Mouse (Mus musculus): Measurements from ENCODE around the gene Vkorc1l1. TPM values are rescaled to one million over a fixed set of nuclear protein-coding genes. Genes with fewer than 3 reads are reported as not detected.
"Not testable (repeated sequence)": the region's sequence is repeated elsewhere in the genome, so short reads cannot be mapped to it uniquely, and the experiment has no call there.

The Vkorc1l1 gene
- polyA plus RNA-seq (2012; rRNA removed), result 38.1 and 40.1 TPM in 2 replicates

DNA sequence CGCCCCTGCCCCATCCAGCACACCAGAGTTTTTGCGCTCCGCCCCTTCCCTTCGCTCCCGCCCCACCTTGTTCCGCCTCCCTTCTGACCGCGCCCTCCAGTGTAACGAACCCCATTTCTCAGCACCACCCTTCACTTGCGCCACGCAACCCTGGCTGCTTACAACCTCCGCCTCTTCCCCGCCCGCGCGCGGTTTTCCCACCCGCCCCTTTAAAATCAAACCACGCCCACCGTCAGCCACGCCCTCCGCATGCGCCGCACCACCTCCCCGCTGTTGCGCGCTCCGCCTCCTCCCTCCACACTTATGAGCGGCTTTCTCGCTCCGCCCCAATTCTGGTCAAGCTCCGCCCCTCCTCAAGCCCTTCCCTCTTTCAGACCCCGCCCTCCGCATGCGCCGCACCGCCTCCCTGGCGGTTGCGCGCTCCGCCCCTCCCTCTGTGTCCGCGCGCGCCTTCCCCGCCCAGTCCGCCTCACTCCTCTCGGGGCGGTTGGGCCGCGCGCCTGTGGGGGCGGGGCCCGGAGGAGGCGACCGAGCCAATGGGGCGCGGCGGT, at the start of gene Vkorc1l1:
Gene Vkorc1l1, plus strand, starts transcription at position 476 of the 551 bp plus-strand sequence.
- peak; percentile 94 to 99 for DNase-seq (ENCODE audit: extremely low spot score in 1 of 2, low spot score in 1 of 2)

DNA sequence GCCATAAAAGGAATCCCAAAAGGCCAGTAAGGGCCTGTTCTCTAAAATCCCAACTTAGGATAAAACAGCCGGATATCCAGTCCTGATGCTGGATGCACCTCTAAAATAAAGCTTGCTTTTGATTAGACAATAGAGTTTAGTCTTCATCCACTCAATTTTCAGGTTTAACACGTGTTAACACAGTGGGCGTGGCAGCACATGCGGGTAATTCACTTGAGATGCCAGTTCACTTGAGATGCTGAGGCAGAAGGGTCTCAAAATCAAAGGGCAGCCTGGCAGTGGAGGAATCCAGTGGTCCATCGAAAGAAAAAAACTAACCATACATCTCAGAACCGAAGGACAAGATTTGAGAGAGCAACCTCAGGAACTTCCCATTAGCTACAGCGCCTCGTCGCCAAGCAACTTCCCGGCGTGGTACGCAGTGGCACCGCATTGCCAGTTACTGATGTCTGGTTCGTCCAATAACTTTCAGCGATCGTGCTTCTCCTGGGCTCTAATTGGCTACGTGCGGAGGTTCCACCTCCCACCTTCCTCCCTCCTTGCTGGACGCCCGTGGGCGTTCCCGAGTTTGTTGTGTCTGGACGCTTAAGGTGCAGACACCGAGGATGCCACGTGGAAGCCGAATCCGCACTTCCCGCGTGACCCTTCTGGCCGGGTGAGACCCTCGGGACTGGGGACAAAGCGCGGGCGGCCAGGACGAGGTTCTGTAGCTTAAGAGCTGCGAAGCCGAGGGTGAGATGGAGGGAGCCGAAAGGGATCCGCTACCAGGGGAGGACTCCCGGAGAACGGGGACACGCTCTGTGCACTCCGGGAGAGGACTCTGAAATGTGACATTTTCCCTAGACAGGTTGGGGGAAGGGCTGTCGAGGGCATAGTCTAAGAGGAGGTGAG, 46.3 kb upstream of the Vkorc1l1 start, which contains the start of gene Zbed5:
Gene Zbed5, plus strand, starts transcription at position 526 of the 891 bp plus-strand sequence.
- peak; percentile 87 to 93 for DNase-seq (ENCODE audit: extremely low spot score in 1 of 2, low spot score in 1 of 2)

- DNase-seq (ENCODE audit: extremely low spot score in 1 of 2, low spot score in 1 of 2), result no peak
Observed at GRCm38 (mm10) chr5:129898449-129898848, 43.3 kb upstream of the Vkorc1l1 start, which contains the start of gene Phkg1. Phkg1 (minus strand) TSS chr5:129898549.

- no peak for DNase-seq (ENCODE audit: extremely low spot score in 1 of 2, low spot score in 1 of 2)
Observed at GRCm38 (mm10) chr5:129907775-129908174, 34.0 kb upstream of the Vkorc1l1 start.

DNA sequence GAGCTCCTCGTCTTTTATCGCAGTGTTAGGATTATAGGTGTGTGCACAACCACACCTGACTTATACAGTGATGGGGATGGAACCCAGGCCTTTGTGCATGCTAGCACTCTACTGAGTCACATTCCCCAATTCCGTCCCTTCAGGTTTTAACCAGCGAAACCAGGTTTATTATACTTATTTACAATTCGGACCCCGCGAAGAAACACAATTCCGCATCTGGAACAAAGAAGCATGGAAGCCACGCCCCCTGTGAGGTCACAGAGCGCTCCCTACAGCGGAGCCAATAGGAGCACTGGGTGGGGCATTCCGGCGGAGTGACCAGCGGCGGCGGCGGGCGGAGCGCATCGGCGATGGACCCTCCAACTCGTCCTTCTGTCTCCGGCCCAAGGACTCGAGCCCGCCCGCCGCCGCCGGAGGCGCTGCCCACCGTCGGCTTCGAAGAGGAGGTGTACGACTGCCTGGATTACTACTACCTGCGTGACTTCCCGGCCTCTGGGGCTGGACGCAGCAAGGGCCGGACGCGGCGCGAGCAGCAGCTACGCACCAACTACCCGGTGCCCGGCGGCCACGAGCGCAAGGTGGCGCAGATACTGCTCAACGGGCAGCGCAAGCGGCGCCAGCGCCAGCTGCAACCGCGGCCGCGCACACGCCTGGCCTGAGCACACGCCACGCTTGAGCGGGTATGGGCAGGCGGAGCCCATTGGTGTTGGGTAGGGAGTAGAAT, 33.4 kb upstream of the Vkorc1l1 start, which contains the start of gene Nupr1l:
Gene Nupr1l, plus strand, starts transcription at position 299 of the 724 bp plus-strand sequence.
- peak; percentile 81 to 88 for DNase-seq (ENCODE audit: extremely low spot score in 1 of 2, low spot score in 1 of 2)

- DNase-seq (ENCODE audit: extremely low spot score in 1 of 2, low spot score in 1 of 2), result no peak
Observed at GRCm38 (mm10) chr5:129909147-129909546, 32.6 kb upstream of the Vkorc1l1 start.

GRCm38 (mm10) chr5:129909591-129909990, 32.2 kb upstream of the Vkorc1l1 start:
- no peak for DNase-seq (ENCODE audit: extremely low spot score in 1 of 2, low spot score in 1 of 2)

DNA sequence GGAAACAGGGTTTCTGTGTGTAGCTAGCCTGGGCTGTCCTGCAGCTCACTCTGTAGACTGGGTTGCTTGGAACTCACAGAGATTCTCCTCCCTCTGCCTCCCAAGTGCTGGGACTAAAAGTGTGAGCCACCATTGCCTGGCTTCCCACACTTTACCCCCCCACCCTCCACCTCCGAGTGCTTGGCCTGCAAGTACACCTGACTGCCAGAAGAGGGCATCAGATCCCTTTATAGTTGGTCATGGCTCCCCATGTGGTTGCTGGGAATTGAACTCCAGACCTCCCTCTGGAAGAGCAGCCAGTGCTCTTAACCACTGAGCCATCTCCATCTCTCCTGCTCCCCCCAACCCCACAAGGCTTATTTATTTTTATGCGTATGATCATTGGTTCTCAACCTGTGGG, 27.7 kb upstream of the Vkorc1l1 start:
- DNase-seq (ENCODE audit: extremely low spot score in 1 of 2, low spot score in 1 of 2), result no peak

GRCm38 (mm10) chr5:129915491-129915890, 26.3 kb upstream of the Vkorc1l1 start:
- DNase-seq (ENCODE audit: extremely low spot score in 1 of 2, low spot score in 1 of 2), result not testable (repeated sequence)

DNA sequence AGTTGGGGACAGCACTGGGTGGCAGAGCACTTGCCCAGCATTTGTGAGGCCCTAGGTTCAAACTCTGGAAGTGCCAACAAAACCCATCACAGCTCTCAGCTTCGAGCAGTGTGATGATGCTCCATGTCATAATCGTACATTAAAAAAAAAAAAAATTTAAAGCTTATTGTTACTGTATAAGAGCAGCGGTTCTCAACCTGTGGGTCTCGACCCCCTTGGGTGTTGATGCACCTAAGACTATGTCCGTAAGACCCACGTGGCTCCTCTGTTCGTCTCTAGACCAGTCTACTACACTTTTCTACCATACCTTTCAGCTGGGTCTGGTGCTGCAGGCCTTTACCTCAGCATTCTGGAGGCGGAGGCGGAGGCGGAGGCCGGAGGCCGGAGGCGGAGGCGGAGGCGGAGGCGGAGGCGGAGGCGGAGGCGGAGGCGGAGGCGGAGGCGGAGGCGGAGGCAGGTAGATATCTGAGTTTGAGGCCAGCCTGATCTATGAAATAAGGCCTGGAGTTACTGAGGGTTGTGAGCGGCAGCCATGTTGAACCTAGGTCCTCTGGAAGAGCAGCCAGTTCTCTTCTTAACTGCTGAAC, 23.6 kb upstream of the Vkorc1l1 start:
- DNase-seq (ENCODE audit: extremely low spot score in 1 of 2, low spot score in 1 of 2), result no peak

DNA sequence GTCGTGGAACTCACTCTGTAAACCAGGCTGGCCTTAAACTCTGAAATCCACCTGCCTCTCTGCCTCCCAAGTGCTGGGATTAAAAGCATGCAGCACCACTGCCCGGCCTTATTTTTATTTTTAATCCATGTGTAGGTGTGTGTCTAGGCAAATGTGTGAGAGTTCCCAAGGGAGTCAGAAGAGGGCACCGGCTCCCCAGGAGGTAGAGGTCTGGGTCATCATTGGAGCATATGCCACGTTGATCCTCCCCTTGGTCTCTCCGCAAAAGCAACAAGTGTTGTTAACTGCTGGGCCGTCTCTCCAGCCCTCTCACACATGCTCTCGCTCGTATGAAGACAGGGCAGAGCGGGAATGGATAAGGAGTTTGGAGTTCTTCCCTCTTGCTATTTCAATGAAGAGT, 23.0 kb upstream of the Vkorc1l1 start:
- no peak for DNase-seq (ENCODE audit: extremely low spot score in 1 of 2, low spot score in 1 of 2)

DNA sequence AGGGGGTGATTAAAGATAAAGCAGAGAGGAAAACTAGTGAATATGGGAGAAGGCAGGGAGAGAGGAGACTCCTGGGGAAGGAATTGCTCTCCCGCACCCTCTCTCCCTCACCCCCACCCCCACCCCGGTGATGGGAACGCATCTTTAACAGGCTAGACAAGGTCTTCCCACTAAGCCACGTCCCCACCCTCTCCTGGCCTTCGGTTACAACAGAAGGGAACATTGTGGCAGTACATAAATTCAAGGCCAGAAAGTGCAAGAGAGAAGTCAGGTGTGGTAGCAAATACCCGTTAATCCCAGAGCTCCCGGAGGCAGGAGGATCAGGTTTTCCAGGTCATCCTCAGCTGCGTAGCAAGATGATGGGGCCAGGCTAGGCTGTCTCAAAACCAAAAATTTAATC, 22.4 kb upstream of the Vkorc1l1 start:
- DNase-seq (ENCODE audit: extremely low spot score in 1 of 2, low spot score in 1 of 2), result no peak

GRCm38 (mm10) chr5:129921972-129922371, 19.8 kb upstream of the Vkorc1l1 start:
- no peak for DNase-seq (ENCODE audit: extremely low spot score in 1 of 2, low spot score in 1 of 2)

DNA sequence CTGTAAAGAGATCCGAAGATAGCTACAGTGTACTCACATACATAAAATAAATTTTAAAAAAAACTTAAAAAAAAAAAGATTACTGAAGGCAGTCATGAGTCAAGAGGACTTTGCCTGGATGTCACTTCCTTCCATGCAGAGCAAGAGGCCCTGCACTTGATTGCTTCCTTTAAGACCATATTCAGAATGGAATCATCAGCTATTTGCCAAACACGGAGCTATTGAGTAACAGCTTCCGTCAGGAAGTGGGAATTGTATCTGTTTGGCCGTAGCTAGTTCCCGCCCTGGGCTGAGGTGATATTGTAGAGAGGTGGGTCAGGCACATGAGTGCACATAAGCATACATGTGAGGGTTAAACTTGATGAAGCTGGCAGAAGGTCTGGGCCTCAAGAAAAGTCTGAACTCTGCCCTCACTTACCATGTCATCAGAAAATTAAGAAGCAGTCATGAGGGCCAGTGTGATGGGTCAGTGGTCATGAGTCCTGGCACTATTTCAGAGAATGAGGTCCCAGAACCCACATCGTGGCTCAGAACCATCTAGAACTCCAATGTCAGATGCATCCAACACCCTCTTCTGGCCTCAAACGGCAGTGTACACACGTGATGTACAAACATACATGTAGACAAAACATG, 16.8 kb upstream of the Vkorc1l1 start:
- DNase-seq (ENCODE audit: extremely low spot score in 1 of 2, low spot score in 1 of 2), result no peak

GRCm38 (mm10) chr5:129925933-129926332, 15.8 kb upstream of the Vkorc1l1 start:
- DNase-seq (ENCODE audit: extremely low spot score in 1 of 2, low spot score in 1 of 2), result no peak

DNA sequence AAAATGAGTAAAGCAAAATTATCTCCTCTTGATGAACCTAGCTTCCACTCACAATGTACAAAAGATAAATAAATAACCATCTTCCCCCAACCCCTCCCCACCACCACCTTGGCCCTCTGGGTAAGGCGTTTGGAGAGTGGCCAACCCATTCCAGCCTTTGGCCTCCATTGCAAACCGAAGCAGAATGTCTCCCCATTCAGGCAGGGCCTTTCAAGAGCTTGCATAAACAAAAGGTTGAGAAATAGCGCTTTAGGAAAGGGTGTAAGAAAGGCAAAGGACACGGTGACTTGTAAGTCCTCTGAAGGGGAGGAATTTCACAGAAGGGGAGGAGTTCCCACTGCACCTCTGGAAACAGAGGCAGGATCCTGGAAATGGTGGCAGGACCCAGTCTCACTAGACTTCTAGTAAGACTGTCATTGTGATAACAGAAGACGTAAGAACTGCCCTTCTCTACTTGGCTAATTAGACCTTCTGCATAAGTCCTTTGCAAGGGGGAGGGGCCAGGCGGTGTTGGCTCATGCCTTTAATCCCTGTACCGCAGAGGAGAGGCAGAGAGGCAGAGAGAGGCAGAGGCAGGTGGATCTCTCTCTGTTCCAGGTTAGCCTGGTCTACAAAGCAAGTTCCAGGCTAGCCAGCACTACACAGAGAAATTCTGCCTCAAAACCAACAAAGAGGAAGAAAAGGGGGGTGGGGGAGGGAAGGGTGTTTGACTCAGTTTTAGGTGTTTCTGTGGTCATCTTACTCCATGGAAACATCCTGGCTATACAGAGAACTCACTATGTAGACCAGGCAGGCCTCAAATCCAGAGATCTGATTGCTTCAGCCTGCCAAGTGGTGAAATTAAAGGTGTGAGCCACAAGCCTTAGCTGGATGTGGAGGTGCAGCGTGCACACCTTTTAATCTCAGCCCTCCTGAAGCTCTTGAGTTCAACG, 11.6 kb upstream of the Vkorc1l1 start:
- DNase-seq (ENCODE audit: extremely low spot score in 1 of 2, low spot score in 1 of 2), result no peak

- no peak for DNase-seq (ENCODE audit: extremely low spot score in 1 of 2, low spot score in 1 of 2)
Observed at GRCm38 (mm10) chr5:129936941-129937340, 4.8 kb upstream of the Vkorc1l1 start.

- DNase-seq (ENCODE audit: extremely low spot score in 1 of 2, low spot score in 1 of 2), result no peak
Observed at GRCm38 (mm10) chr5:129940281-129940680, 1.5 kb upstream of the Vkorc1l1 start.

Data from frontal cortex, adult 2 months (tissue).